Mouse (Mus musculus) cerebellum, adult 2 months (tissue): Measurements from ENCODE around the gene Srcin1. TPM values are rescaled to one million over a fixed set of nuclear protein-coding genes. Genes with fewer than 3 reads are reported as not detected.

Source experiments
- DNase-seq, 2 experiments: peaks; one replicate each; pipeline ENCODE4 v3.0.0; 2021
- H3K27ac ChIP-seq: fragments of 200-500 bp; 2 replicates; pipeline ENCODE4 v1.5.1; 2012; ENCODE audit warnings: low read length, control low read depth, inconsistent platforms; ENCODE audit not compliant: insufficient read depth
- H3K27me3 ChIP-seq: fragments of 200-500 bp; 2 replicates; pipeline ENCODE4 v1.6.1; 2012; ENCODE audit warnings: inconsistent platforms, mild to moderate bottlenecking, low read length, moderate library complexity; ENCODE audit not compliant: control insufficient read depth, insufficient read depth
- H3K4me1 ChIP-seq: fragments of 200-500 bp; 2 replicates; pipeline ENCODE4 v1.6.1; 2011; ENCODE audit warnings: low read length; ENCODE audit not compliant: control insufficient read depth, insufficient read depth
- H3K4me3 ChIP-seq: fragments of 200-500 bp; replicated peaks from 2 replicates; pipeline ENCODE3; 2011; ENCODE audit warnings: mild to moderate bottlenecking, low read depth, low read length, control low read depth; ENCODE audit not compliant: insufficient read depth
- CTCF ChIP-seq: fragments of 200-500 bp; IDR thresholded peaks from 2 replicates; pipeline ENCODE4 v1.5.1; 2011; ENCODE audit warnings: low read depth, mild to moderate bottlenecking, control low read depth, low read length, moderate library complexity, borderline replicate concordance; ENCODE audit not compliant: insufficient read depth
- POLR2A ChIP-seq: fragments of 200-500 bp; IDR thresholded peaks from 2 replicates; pipeline ENCODE4 v1.6.1; 2011; ENCODE audit warnings: low read length, control low read depth, borderline replicate concordance; ENCODE audit not compliant: insufficient read depth
- WGBS: fragments of 180-500 bp; shearing (Covaris S2); methylation state at CpG from one replicate; pipeline ENCODE4 v1.1.7; 2018; 5-methylcytosine and 5-hydroxymethylcytosine counted together
- polyA plus RNA-seq: library from polyadenylated mRNA; depleted of rRNA; stranded (reverse); fragments of >200 nt; gene quantifications from 2 replicates; pipeline ENCODE4 v1.2.3, GENCODE M21; 2012

Srcin1 gene
- polyA plus RNA-seq, 1 experiment, result 127 TPM

DNA sequence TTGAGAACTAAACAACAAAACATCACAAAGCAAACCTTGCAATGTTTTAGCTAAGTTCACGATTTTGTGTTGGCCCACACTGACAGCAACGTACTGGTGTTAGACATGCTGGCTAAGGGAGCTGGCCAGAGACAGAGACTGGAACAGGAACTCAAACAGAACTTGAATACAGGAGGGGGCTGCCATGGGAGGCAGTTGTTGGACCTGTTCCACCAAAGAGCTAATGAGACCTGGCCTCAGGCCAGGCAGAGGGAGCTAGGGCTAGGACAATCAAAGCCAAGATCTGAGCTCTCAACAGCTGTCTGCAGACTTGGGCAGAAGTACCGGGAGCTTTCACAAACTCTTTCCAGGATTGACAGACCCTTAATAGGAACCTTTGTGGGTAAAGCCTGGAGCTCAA is 35.4 kb downstream of the Srcin1 start:
- peak overlapping the region; percentile 14 for H3K27ac ChIP-seq
- 8% methylated on average over 3 of the region's 3 CpGs for WGBS
- H3K4me3 ChIP-seq, result no peak overlapping the region
- peaks cover 56% of the 10 kb centered on the region for H3K4me1 ChIP-seq
- TF ChIP-seq POLR2A, result no peak
- no peak for TF ChIP-seq CTCF
- H3K27me3 ChIP-seq, result no peaks in the 10 kb centered on the region
- DNase-seq, result peak in 1 of 2 experiments; percentile 55

DNA sequence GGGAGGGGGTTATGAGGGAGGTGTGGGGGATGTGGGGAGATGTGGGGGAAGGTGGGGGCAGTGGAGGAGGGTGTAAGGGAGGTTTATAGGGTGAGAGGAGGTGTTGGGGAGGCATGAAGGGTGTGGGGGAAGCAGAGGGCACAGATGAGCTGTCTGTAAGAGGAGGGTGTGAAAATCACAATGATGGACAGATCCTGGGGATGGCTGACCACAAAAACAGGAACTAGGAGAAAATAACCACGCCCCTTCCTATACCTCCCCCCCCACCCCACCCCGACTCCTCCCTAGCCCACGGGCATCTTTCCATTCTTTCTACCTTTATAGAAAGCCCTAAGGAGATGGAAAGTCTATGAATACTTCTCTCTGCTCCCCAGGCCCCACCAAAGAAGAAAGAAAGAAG is 35.9 kb downstream of the Srcin1 start:
- TF ChIP-seq POLR2A (no peak), CTCF (no peak)
- H3K4me1 ChIP-seq, result peaks cover 54% of the 10 kb centered on the region
- WGBS, result 15% methylated on average over 3 of the region's 3 CpGs
- no peak overlapping the region for H3K4me3 ChIP-seq
- H3K27ac ChIP-seq, result peak overlapping the region; percentile 14; the same call in 1 of the 2 replicates
- no peak for DNase-seq
- no peaks in the 10 kb centered on the region for H3K27me3 ChIP-seq

DNA sequence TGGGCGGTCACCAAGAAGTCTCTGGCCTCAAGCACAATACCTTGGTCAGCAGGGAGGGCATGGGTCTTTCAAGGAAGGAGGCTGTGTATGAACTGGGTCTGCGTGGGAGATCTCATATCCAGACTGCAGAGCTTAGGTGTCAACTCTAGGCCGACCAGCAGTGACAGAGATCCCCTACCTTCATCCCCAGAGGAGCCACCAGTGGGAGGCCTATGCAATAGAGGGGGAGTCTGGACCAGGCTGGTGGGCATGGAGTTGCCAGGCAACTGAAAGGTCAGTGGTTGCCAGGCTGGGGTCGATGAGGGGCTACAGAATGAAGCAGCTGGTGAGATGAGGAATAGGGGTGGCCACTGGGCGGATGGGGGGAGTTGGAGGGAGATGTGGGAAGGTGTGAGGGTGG is 36.4 kb downstream of the Srcin1 start:
- no peak for TF ChIP-seq POLR2A

GRCm38 (mm10) chr11:97537580-97538089 is 38.4 kb downstream of the Srcin1 start:
- peak overlapping the region; percentile 63 for H3K4me3 ChIP-seq
- peak; percentile 44; the same call in 1 of the 2 replicates for TF ChIP-seq POLR2A
- no peak for TF ChIP-seq CTCF
- H3K27ac ChIP-seq, result peak overlapping the region; percentile 96
- 12% methylated on average over 12 of the region's 12 CpGs for WGBS
- DNase-seq, result peak; percentile 61 to 65
- peaks cover 51% of the 10 kb centered on the region for H3K4me1 ChIP-seq
- no peaks in the 10 kb centered on the region for H3K27me3 ChIP-seq

More for the DNA sequence above, 36.4 kb downstream of the Srcin1 start:
- DNase-seq, result no peak
- Histone ChIP-seq H3K27me3 (no peaks in the 10 kb centered on the region), H3K27ac (peak overlapping the region; percentile 27; the same call in 1 of the 2 replicates), H3K4me3 (no peak overlapping the region), H3K4me1 (peaks cover 53% of the 10 kb centered on the region)
- 24% methylated on average over 5 of the region's 5 CpGs for WGBS

GRCm38 (mm10) chr11:97536835-97537579 is 39.0 kb downstream of the Srcin1 start:
- Histone ChIP-seq H3K4me1 (peaks cover 51% of the 10 kb centered on the region), H3K27me3 (no peaks in the 10 kb centered on the region), H3K4me3 (peak overlapping the region; percentile 63), H3K27ac (peak overlapping the region; percentile 96)
- TF ChIP-seq CTCF (peak; percentile 56; the same call in 1 of the 2 replicates), POLR2A (peak; percentile 92)
- 1% methylated on average over 36 of the region's 36 CpGs for WGBS
- DNase-seq, result peak; percentile 94 to 95

DNA sequence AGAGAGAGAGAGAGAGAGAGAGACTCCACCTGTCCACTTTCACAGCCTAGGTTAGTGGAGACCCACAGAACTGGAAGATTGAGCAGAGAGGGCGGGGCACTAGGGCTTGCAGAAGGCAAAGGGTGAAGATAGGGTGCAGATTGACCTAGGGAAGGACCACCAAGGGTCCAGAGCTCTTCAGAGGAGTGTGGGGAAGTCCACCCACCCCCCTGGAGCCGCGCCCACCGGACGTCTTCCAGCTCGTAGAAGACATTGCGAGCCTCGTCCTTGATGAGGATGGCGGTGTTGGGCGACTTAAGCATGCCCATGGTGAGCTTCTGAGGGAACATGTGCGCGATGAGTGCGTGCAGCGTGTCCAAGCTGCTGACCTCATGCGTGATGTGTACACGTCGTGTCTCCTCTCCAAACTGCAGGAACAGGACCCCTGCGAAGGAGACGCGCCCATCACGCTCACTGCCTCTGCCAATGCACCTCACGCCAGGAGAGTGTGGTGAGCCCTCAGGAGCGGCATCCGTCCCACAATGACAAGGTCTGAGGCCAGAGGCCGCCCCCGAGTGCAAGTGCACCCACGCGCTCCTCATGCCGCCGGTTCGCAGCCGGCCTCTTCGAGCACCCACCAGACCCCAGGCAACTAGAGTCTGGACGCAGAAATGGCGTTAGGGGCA is 39.8 kb downstream of the Srcin1 start:
- DNase-seq, result peak in 1 of 2 experiments; percentile 68
- TF ChIP-seq POLR2A (no peak), CTCF (no peak)
- H3K27ac ChIP-seq, result peak overlapping the region; percentile 96
- WGBS, result 6% methylated on average over 35 of the region's 35 CpGs
- H3K4me3 ChIP-seq, result peak overlapping the region; percentile 63
- H3K4me1 ChIP-seq, result peaks cover 49% of the 10 kb centered on the region
- H3K27me3 ChIP-seq, result no peaks in the 10 kb centered on the region

DNA sequence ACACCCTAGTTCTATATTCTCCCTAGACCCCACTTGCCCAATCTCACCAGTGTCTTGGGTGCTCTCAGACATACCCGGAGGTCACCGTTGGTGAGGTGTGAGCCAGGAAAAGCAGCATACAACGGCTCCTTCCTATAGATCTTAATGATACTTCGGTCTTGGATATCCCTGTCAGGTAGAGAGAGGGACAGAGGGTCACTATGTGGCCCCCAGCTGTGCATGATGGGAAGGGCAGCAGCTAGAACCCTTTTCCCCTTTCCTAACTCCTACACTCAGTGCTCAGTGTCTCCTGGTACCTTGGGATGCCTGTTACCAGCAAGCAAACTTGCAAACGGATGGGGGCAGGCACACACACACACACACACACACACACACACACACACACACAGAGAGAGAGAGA is 40.3 kb downstream of the Srcin1 start:
- H3K4me1 ChIP-seq, result peaks cover 49% of the 10 kb centered on the region
- DNase-seq, result peak; percentile 38 to 59

More for the DNA sequence above, 40.3 kb downstream of the Srcin1 start:
- Histone ChIP-seq H3K27me3 (no peaks in the 10 kb centered on the region), H3K27ac (peak overlapping the region; percentile 96), H3K4me3 (peak overlapping the region; percentile 54)
- no peak for TF ChIP-seq CTCF
- TF ChIP-seq POLR2A, result no peak
- 14% methylated on average over 5 of the region's 5 CpGs for WGBS
